Mouse (Mus musculus) limb, embryonic 13.5 days (tissue): ENCODE measurements at regions not wholly inside any gene's neighbourhood (a gene's known extent, or its start where the extent isn't known, plus 50 kb on each side); places are given as distances from the start of the nearest gene placed in this dataset.

Experiments used
- ATAC-seq: fragments of 200-750 bp; cut with Nextera tagmentation; 2 replicates; pipeline ENCODE4 v1.8.0; 2017; ENCODE audit warnings: low read depth, moderate number of reproducible peaks, moderate TSS enrichment; ENCODE audit not compliant: low FRiP score
- H3K27ac ChIP-seq: fragments of 300-500 bp; sonication (generic); 2 replicates; pipeline ENCODE4 v1.5.1; 2015; ENCODE audit warnings: inconsistent platforms, mild to moderate bottlenecking, moderate library complexity
- H3K27me3 ChIP-seq: fragments of 300-500 bp; sonication (generic); 2 replicates; pipeline ENCODE4 v1.6.1; 2015; ENCODE audit warnings: mild to moderate bottlenecking, inconsistent platforms
- H3K36me3 ChIP-seq: fragments of 300-500 bp; sonication (generic); 2 replicates; pipeline ENCODE4 v1.6.1; 2015; ENCODE audit warnings: inconsistent platforms, mild to moderate bottlenecking, moderate library complexity
- H3K4me1 ChIP-seq: fragments of 300-500 bp; sonication (generic); 2 replicates; pipeline ENCODE4 v1.6.1; 2015; ENCODE audit warnings: inconsistent platforms
- H3K4me2 ChIP-seq: fragments of 300-500 bp; sonication (generic); replicated peaks from 2 replicates; pipeline ENCODE4 v1.6.1; 2015; ENCODE audit warnings: inconsistent platforms, mild to moderate bottlenecking, moderate library complexity
- H3K4me3 ChIP-seq: fragments of 300-500 bp; sonication (generic); 2 replicates; pipeline ENCODE4 v1.5.1; 2015; ENCODE audit warnings: moderate library complexity, mild to moderate bottlenecking, inconsistent platforms
- H3K9ac ChIP-seq: fragments of 300-500 bp; sonication (generic); 2 replicates; pipeline ENCODE4 v1.6.1; 2015; ENCODE audit warnings: mild to moderate bottlenecking, inconsistent platforms
- H3K9me3 ChIP-seq: fragments of 300-500 bp; sonication (generic); 2 replicates; pipeline ENCODE4 v1.6.1; 2016; ENCODE audit warnings: inconsistent platforms
- WGBS: fragments of 180-500 bp; shearing (Covaris S2); methylation state at CpG from one replicate; pipeline ENCODE4 v1.1.7; 2015; 5-methylcytosine and 5-hydroxymethylcytosine counted together

DNA sequence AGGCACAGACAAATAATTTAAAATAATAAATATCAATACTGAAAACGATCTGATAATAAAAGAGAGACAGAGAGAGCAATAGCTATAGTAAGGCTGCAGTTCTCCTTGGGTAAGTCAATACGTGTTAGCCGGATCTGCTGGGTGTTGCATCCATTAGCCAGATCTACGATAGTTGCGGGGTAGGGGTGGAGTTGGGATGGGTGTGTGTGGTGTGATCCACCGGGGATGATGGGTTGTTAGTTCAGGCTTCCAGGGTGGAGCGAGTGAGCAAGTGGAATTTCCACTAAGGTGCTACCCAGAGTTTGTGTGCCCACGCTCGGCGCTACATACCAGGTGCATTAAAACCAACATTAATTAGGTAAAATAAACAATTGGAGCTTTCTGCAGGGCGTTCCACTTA is 160.2 kb downstream of the Icos start:
- Histone ChIP-seq H3K4me2 (no peak overlapping the region), H3K9ac (no peak overlapping the region), H3K4me1 (peaks cover 45% of the 10 kb centered on the region), H3K36me3 (no peaks in the 10 kb centered on the region), H3K27me3 (no peaks in the 10 kb centered on the region), H3K9me3 (no peaks in the 10 kb centered on the region), H3K27ac (no peak overlapping the region), H3K4me3 (no peak overlapping the region)
- WGBS: 63% methylated on average over 11 of the region's 11 CpGs
- ATAC-seq: no peak

DNA sequence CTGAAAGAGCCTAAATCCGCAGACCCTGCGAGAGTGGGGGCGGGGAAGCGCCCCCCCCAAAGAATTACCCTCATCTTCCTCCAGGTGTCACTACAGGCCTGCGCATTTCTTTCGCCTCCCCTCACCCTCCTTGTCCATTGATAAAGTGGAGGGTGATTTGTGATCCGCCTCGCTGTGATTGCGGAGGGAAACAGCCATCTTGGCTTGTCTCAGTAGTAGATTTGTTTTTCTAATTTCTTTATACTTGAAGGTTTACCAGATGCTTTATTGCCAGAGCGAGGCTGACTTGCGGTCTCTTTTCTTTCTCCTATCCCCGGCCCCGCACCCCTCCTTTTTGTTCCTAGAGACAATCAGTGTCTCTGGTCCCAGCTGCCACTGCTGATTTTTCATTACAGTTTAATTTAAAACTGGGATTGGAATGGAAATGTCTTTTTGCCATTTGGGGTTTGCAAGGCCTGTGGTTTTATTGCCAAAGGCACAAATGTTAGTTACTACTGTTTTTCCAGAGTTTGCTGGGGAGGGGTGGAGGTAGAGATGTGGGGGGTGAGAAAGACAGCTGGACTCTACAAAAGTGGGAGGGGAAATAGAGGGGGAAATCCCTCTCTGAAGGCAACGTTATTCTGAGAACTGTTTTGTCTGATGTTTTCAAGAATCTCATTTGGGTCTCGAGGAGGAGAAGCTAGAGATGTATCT is 161.7 kb downstream of the Icos start:
- ATAC-seq: no peak
- peak overlapping the region; percentile 10; the same call in 1 of the 2 replicates for H3K27ac ChIP-seq
- no peaks in the 10 kb centered on the region for H3K9me3 ChIP-seq
- H3K4me2 ChIP-seq: peak overlapping the region; percentile 54
- 6% methylated on average over 15 of the region's 15 CpGs for WGBS
- peak overlapping the region; percentile 23 for H3K4me3 ChIP-seq
- no peaks in the 10 kb centered on the region for H3K36me3 ChIP-seq
- H3K4me1 ChIP-seq: peaks cover 56% of the 10 kb centered on the region
- H3K9ac ChIP-seq: no peak overlapping the region
- H3K27me3 ChIP-seq: peaks cover 5% of the 10 kb centered on the region; the same call in 1 of the 2 replicates

DNA sequence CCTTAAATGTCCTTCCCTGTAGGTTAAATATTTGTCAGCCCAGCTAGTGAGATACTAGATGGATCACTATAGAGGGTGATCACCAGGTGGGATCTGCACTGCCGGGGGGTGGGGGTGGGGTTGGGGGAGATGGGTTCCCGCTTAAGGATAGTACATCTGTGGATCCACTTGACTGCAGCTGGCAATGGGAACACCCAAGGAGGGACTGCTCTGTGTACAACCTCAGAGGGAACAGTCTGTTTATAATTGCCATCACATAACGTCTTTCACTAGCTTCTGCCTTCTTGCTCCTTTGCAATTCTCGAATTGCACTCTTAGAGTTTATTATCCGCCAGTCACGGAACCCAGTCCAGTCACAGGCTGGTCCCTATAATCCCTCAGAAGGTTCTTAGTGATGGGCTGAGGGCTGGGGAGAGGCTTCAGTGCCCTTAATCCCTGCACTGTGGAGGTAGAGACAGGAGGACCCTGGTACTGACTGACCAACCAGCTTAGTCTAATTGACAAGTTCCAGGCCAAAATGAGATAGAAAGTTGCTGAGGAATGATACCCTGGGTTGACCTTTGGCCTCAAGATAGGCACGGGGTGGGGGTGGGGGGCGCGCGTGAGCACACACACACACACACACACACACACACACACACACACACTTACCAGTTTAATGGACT is 162.4 kb downstream of the Icos start:
- H3K4me3 ChIP-seq: no peak overlapping the region
- no peak overlapping the region for H3K9ac ChIP-seq
- H3K27ac ChIP-seq: no peak overlapping the region
- H3K4me1 ChIP-seq: peaks cover 60% of the 10 kb centered on the region
- H3K4me2 ChIP-seq: peak overlapping the region; percentile 54
- H3K36me3 ChIP-seq: no peaks in the 10 kb centered on the region
- ATAC-seq: no peak
- H3K27me3 ChIP-seq: peaks cover 9% of the 10 kb centered on the region
- H3K9me3 ChIP-seq: no peaks in the 10 kb centered on the region
- 35% methylated on average over 10 of the region's 10 CpGs for WGBS

DNA sequence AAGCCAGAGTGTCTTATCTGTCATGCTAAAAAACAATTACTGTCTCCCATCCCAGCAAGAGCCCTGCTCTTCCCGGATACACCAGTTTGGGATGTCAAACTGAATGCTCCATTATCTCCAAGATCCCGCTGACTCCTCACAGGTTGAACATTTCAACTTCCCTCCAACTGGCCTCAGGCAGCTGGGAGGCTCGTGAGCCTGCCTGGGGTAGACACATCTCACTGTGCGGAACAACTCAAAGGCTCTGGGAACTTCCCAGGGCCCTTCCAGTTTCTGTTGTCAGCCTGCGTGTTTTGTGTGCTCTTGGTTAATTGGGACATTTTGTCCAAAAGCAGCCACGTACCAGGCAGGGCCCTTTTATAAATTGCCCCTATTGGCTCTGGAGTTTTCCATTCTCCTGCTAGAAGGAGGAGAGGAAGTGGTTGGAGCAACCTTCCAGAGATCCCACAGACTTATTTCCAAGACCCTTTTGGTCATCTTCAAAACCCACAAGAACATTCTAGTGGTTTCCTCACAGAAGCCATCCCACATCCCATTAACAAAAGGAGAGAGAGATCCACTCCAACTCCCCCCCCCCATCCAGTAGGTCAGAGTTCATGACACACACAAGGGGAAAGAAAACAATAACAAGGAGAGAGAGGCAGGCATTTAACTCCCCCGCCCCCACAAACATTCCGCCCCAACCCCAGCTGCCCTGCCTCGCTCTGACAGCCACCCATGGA is 163.3 kb downstream of the Icos start:
- ATAC-seq: no peak
- H3K36me3 ChIP-seq: no peaks in the 10 kb centered on the region
- H3K4me3 ChIP-seq: no peak overlapping the region
- H3K4me2 ChIP-seq: peak overlapping the region; percentile 44
- no peaks in the 10 kb centered on the region for H3K9me3 ChIP-seq
- peaks cover 69% of the 10 kb centered on the region for H3K4me1 ChIP-seq
- H3K9ac ChIP-seq: no peak overlapping the region
- WGBS: 25% methylated on average over 9 of the region's 9 CpGs
- H3K27ac ChIP-seq: peak overlapping the region; percentile 39; the same call in 1 of the 2 replicates
- H3K27me3 ChIP-seq: peaks cover 17% of the 10 kb centered on the region

DNA sequence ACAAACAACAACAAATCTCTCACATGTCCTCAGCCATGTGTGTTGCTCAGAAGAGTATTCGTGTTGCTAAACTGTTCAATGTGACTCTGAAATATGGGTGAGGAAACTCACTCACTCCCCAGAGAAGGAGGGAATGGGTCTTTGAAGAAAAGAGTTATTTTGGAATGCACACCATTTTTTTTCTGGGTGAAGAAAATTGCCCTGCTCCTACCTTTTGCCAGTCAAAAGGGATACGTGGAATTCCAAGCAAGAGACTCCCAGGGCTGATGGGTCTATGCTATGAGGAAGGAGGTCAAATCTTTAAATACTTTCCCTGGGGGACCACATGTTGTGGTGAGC is 163.8 kb downstream of the Icos start:
- Histone ChIP-seq H3K9ac (no peak overlapping the region), H3K27me3 (peaks cover 22% of the 10 kb centered on the region), H3K36me3 (no peaks in the 10 kb centered on the region), H3K4me1 (peaks cover 74% of the 10 kb centered on the region), H3K4me2 (peak overlapping the region; percentile 44), H3K4me3 (no peak overlapping the region), H3K9me3 (no peaks in the 10 kb centered on the region), H3K27ac (no peak overlapping the region)
- ATAC-seq: no peak
- WGBS: 6% methylated on average over 2 of the region's 2 CpGs

DNA sequence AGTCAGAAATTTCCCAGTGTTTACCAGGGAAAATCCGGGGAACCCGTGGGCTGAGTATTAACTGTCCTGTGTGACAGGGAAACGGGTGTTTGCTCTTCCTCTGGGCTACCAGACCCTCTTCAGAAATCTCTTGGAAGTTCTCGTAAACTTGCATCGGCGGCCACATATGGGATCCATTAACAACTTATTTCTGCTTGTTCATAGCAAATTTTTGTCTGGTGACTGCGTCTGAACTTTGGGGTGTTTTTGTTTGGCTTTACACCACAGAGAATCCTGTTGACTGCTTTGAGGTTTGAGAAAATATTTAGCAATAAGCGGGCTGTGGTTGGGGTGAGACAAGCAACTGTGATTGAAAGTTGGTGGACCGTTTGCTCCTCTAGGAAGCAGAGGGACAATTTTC is 164.2 kb downstream of the Icos start:
- ATAC-seq: peak; percentile 16; the same call in 1 of the 2 replicates
- Histone ChIP-seq H3K27ac (peak overlapping the region; percentile 23; the same call in 1 of the 2 replicates), H3K4me1 (peaks cover 78% of the 10 kb centered on the region), H3K9me3 (no peaks in the 10 kb centered on the region), H3K27me3 (peaks cover 24% of the 10 kb centered on the region), H3K9ac (no peak overlapping the region), H3K4me3 (no peak overlapping the region), H3K36me3 (no peaks in the 10 kb centered on the region), H3K4me2 (peak overlapping the region; percentile 44)
- WGBS: 9% methylated on average over 9 of the region's 9 CpGs

DNA sequence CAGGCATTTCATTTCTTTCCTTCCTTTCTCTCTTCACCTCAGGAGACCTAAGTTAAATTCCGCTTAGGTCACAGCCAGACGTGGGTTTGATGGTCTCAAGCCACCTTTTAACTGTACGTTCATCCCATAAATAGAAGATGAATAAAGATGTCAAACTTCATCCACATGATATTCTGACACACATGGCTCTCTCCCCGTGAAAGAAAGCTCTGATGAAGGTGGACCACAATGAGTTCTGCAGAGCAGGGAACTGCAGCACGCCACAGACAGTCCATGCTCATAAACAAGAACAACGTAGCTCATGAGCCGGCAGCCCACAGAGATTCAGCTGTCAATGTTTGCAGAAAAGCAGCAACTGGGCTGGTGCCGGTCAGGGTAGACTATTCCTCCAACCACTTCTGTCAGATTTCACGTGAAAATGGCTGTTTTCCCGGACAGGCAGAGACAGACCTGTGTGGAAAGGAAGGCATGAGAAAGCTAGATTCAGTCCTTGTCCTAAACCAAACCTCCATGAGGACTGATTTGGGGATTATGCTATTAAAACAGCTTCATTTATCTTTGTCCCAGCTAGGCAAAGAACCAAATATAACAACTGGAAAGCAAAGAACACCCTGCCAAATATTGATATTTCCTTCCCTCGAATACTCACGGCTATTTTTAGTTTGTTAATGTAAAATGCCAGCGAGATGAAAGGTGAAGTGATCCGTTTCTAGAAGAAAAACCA is 165.5 kb downstream of the Icos start:
- peaks cover 76% of the 10 kb centered on the region for H3K4me1 ChIP-seq
- H3K9ac ChIP-seq: no peak overlapping the region
- H3K36me3 ChIP-seq: no peaks in the 10 kb centered on the region
- no peak overlapping the region for H3K4me3 ChIP-seq
- H3K4me2 ChIP-seq: peak overlapping the region; percentile 31; the same call in 1 of the 2 replicates
- no peak overlapping the region; the same call in 1 of the 2 replicates for H3K27ac ChIP-seq
- 20% methylated on average over 14 of the region's 14 CpGs for WGBS
- H3K9me3 ChIP-seq: no peaks in the 10 kb centered on the region
- peaks cover 27% of the 10 kb centered on the region for H3K27me3 ChIP-seq
- ATAC-seq: peak; percentile 52; the same call in 1 of the 2 replicates

DNA sequence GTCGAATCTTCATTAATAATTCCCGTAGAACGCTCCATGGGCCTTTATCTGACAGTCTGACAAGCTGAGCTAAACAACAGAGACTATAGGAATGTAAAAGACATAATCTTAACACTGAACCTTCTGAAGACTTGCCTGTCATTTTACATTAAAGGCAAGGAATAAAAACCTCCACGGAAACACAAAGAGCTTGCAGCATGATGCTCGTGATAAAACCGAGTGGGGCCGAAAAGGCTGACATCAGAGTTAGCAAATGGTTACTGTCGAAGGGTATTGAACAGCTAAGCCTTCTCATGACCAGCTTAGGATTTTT is 166.0 kb downstream of the Icos start:
- H3K36me3 ChIP-seq: no peaks in the 10 kb centered on the region
- no peak overlapping the region for H3K9ac ChIP-seq
- no peaks in the 10 kb centered on the region for H3K9me3 ChIP-seq
- WGBS: 51% methylated on average over 8 of the region's 8 CpGs
- peaks cover 76% of the 10 kb centered on the region for H3K4me1 ChIP-seq
- H3K4me3 ChIP-seq: no peak overlapping the region
- peaks cover 27% of the 10 kb centered on the region for H3K27me3 ChIP-seq
- no peak overlapping the region for H3K27ac ChIP-seq
- no peak overlapping the region for H3K4me2 ChIP-seq
- no peak for ATAC-seq

DNA sequence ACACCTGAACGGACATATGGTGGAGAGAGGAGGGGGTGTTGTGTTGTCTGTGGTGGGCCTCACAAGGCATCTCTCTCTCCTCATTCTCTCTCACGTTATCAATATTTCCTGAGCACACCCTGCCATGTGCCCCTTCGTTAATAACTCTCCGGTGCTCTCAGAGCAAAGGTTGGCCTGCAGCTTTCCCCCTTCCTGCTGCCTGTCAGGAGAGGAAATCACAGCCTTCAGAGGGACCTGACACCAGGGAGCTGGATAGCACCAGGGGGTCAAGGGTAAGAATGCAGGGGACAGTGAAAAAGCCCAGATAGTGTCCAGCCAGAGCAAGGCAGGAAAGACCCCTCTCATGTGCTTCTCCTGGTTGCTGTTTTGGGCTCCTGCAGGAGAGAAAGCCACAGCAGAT is 167.3 kb downstream of the Icos start:
- no peak for ATAC-seq
- Histone ChIP-seq H3K4me3 (no peak overlapping the region), H3K9me3 (no peaks in the 10 kb centered on the region), H3K4me1 (peaks cover 65% of the 10 kb centered on the region), H3K9ac (no peak overlapping the region), H3K36me3 (no peaks in the 10 kb centered on the region), H3K27ac (no peak overlapping the region), H3K4me2 (no peak overlapping the region), H3K27me3 (peaks cover 27% of the 10 kb centered on the region)
- 40% methylated on average over 4 of the region's 4 CpGs for WGBS

DNA sequence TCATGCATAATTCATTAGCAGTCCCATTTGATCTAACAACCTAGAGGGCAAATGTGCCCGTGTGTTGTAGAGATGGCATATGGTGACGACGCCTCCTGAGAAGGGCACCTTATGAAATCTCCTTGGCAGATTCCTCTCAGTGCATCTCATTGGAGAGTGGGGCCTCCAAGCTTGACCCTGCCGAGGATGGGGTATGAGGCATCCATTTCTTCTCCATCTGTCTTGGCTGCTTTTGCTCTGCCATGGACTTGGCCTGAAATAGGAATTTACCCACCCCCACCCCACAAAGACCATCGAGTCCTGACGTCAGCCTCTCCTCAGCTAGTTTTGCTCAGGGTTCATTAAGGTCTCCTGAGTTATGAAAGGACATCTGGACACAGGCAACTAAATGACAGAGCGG is 167.8 kb downstream of the Icos start:
- Histone ChIP-seq H3K36me3 (no peaks in the 10 kb centered on the region), H3K9ac (no peak overlapping the region), H3K27ac (no peak overlapping the region), H3K27me3 (peaks cover 27% of the 10 kb centered on the region), H3K9me3 (no peaks in the 10 kb centered on the region), H3K4me2 (no peak overlapping the region), H3K4me3 (no peak overlapping the region), H3K4me1 (peaks cover 60% of the 10 kb centered on the region)
- ATAC-seq: no peak
- 49% methylated on average over 7 of the region's 7 CpGs for WGBS

DNA sequence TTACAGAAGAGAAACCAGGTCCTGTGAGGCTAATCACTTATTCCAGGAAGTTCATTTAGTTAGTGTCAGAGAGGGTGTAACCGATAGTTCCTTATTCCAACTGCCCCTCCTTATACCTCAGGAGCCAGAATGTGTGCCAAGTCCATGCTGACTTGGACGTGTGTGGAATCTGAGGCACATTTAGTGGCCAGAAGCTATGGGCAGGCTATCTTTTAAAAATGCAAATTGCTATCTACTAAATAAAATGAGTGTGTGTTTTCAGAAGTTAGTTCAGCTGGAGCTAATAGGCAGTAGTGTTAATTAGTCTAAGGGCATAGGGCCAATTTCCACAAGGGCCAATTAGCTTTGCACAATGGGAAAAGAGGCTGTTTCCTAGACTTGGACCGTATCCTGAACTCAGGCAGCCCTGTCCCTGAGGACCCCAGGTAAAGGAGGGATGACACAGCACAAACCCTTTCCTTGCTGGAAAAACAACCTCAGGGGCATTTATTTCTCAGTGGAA is 168.5 kb downstream of the Icos start:
- no peaks in the 10 kb centered on the region for H3K36me3 ChIP-seq
- no peak overlapping the region for H3K4me2 ChIP-seq
- H3K27ac ChIP-seq: no peak overlapping the region
- H3K9ac ChIP-seq: no peak overlapping the region
- peaks cover 59% of the 10 kb centered on the region for H3K4me1 ChIP-seq
- H3K4me3 ChIP-seq: no peak overlapping the region
- WGBS: 29% methylated on average over 3 of the region's 3 CpGs
- H3K9me3 ChIP-seq: no peaks in the 10 kb centered on the region
- peaks cover 27% of the 10 kb centered on the region for H3K27me3 ChIP-seq
- ATAC-seq: no peak

DNA sequence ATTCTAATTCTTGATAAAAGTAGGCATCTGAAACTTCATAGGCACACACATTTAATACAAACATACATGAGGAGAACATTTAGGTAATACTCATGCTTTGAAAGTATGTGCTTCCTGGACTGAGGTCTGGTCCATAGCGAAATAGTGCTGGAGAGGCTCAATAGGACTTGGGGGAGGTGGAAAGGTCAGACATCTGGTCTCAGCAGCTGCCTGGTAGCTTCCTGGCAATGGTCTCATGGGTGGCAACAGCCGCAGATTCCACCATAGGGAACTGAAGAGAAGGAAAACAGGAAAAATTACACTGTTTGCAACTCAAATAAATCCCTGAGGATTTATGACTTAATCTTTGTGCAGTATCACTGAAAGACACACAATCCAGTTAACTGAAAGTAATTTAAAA is 174.0 kb downstream of the Icos start:
- peaks cover 22% of the 10 kb centered on the region for H3K4me1 ChIP-seq
- no peak overlapping the region for H3K27ac ChIP-seq
- no peak; the same call in 1 of the 2 replicates for ATAC-seq
- peaks cover 5% of the 10 kb centered on the region for H3K27me3 ChIP-seq
- no peak overlapping the region for H3K9ac ChIP-seq
- H3K36me3 ChIP-seq: no peaks in the 10 kb centered on the region
- no peaks in the 10 kb centered on the region for H3K9me3 ChIP-seq
- no peak overlapping the region for H3K4me2 ChIP-seq
- 19% methylated on average over 2 of the region's 2 CpGs for whole genome bisulfite sequencing
- H3K4me3 ChIP-seq: no peak overlapping the region
